Mouse (Mus musculus): ENCODE data around the gene Ifi27l2a.

Gene Ifi27l2a

GRCm38 (mm10) chr12:103425729-103426470, 17.6 kb downstream of the Ifi27l2a start, which contains the start of gene Ddx24:
Ddx24 (minus strand) TSS chr12:103425830.
- peak; percentile 99 for DNase-seq (ENCODE audit: low read depth, low spot score)

DNA sequence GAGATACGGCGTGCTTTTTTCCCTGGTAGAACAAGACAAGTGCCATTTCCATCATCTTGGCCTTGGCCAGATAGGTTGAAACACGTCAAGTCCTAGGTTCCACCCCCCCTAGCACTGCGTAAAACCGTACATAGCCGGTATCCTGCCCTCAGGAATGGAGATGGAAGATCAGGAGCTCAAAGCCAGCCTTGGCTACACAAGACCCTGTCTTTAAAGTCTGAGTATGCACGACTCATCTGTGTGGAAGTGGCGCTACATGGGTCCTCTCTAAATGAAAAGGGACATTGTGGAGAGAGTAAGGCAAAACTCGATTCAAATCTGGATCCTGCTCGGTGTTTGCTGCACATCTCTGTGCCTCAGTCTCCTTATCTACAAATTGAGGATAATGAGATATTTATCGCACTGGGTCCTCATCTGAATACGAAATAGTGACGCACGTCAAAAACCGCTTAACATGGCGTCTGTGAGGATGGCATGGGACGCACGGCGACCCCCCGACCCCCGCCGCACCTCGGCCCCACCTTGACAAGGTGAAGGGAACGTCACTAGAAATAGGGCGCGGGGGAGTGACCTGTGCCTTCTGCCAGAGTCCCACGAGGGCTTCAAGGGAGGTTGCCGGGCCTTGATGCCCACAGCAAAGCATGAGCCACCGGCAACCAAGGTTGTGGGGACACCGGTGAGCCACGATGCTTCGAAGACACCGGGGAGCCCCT, 18.3 kb downstream of the Ifi27l2a start:
- no peak for DNase-seq (ENCODE audit: low read depth, low spot score)

DNA sequence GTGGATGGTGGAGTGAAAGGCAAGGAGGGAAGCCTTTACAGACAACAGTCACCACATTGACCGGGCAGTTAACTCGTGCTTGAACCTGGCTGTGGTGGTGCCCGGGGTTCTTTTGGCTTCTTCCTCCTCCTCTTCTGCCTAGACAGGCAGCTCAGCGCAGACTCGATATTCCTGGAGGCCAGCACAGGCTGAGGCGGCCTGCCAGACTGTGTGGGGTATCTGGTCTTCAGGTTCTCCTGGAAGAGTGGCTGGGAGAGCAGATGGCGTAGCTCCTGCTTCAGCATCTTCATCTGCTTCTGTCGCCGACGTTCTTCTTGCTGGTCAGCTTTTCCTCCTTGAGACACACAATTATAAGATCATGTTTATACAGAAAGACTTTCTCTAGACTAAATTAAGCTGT, 35.3 kb downstream of the Ifi27l2a start:
- DNase-seq (ENCODE audit: low read depth, low spot score) = no peak

- DNase-seq (ENCODE audit: low read depth, low spot score) = no peak
These were observed 35.8 kb downstream of the Ifi27l2a start, which contains the start of gene 9330161L09Rik for GRCm38 (mm10) chr12:103407720-103408119. 9330161L09Rik (minus strand) TSS chr12:103407820.

DNA sequence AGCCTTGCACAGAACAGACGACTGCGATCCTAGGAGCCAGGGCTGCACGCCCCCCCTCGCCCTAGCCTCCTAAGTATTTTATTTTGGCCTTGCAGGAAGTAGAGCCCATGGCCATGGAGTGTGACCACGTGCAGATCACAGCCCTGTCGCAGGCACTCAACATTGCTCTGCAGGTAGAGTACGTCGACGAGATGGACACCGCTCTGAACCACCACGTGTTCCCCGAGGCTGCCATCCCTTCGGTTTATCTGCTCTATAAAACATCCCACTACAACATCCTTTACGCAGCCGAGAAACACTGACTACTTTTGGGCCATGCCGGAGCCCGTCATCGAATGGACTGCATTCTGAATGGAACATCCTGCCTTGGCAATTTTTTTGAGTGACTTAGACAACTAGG, 39.3 kb downstream of the Ifi27l2a start:
- DNase-seq (ENCODE audit: low read depth, low spot score) = no peak

DNA sequence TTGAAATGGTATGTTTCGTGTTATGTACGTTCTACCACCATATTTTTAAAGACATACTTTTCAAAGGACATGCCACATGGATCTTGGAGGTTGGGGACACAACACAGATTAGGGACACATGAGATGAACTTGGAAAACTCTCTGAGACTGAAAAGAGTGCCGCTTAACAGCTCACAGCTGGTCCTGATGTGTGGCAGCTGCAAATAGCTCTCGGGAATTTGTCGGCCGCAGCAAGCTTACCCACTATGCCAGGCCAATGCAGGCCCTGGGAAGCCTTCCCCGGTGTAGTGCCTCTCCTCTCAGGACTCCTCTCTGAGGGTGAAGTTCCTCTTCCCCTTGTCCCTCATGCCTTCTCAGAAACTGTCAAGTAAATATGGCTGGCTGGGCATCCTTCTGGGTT, 46.7 kb downstream of the Ifi27l2a start:
- no peak for DNase-seq (ENCODE audit: low read depth, low spot score)

- no peak for DNase-seq (ENCODE audit: low read depth, low spot score)
These were observed 47.8 kb downstream of the Ifi27l2a start for GRCm38 (mm10) chr12:103395486-103396275.

GRCm38 (mm10) chr12:103393528-103393927, 50.0 kb downstream of the Ifi27l2a start:
- no peak for DNase-seq (ENCODE audit: low read depth, low spot score)

Measured in ES-CJ7 (cell line).